Mouse (Mus musculus) hematopoietic stem cell, adult 5-6 weeks (primary cell): Measurements from ENCODE around the gene Hist1h1d. TPM values are rescaled to one million over a fixed set of nuclear protein-coding genes. Genes with fewer than 3 reads are reported as not detected.

Source experiments
- ATAC-seq, 2 experiments: fragments of 125-278 bp in 1 of 2; replicated peaks in 1 of 2; 2 replicates each; pipeline ENCODE4 v1.8.0; 2016 to 2017; ENCODE audit warnings: inconsistent platforms in 2 of 2, mild to moderate bottlenecking in 2 of 2, moderate number of reproducible peaks in 2 of 2, low read depth in 1 of 2, moderate TSS enrichment in 1 of 2; ENCODE audit not compliant: low FRiP score in 2 of 2, poor library complexity in 2 of 2, severe bottlenecking in 2 of 2, insufficient read depth in 1 of 2, low TSS enrichment in 1 of 2
- total RNA-seq: library from RNA; stranded (forward); fragments of 172-1452, 232-1000 nt; gene quantifications from 2 replicates; pipeline ENCODE4 v1.2.3, GENCODE M21; 2017

The Hist1h1d gene
- 39.0 and 69.9 TPM in 2 replicates for total RNA-seq

- no peak for ATAC-seq
Observed at GRCm38 (mm10) chr13:23552962-23553361, at the start of gene Hist1h1d. TSS of gene Hist1h1d (plus strand) at chr13:23553262.

GRCm38 (mm10) chr13:23503797-23504196 is 49.3 kb upstream of the Hist1h1d start:
- ATAC-seq, result peak in 1 of 2 experiments; percentile 33; a peak in 1 of 4 replicates

GRCm38 (mm10) chr13:23505662-23506345 is 47.3 kb upstream of the Hist1h1d start:
- ATAC-seq, result no peak

DNA sequence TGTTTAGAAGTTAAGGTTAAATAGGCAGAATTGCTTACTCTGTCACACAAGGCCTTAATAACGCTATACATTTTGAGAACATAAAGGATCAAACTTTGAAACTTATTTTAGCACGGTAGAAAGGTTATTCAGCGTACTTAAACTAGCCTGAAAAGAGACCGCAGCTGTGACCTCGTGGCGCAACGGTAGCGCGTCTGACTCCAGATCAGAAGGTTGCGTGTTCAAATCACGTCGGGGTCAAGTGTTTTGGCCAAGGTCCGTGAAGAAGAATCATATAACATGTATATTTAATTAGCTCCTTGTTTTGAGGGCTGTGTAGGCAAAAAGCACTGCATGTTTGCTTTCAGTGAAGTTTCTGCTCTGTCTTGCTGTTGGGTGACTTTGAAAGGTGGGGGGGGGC is 46.7 kb upstream of the Hist1h1d start:
- peak in 1 of 2 experiments; percentile 21; a peak in 1 of 4 replicates for ATAC-seq

DNA sequence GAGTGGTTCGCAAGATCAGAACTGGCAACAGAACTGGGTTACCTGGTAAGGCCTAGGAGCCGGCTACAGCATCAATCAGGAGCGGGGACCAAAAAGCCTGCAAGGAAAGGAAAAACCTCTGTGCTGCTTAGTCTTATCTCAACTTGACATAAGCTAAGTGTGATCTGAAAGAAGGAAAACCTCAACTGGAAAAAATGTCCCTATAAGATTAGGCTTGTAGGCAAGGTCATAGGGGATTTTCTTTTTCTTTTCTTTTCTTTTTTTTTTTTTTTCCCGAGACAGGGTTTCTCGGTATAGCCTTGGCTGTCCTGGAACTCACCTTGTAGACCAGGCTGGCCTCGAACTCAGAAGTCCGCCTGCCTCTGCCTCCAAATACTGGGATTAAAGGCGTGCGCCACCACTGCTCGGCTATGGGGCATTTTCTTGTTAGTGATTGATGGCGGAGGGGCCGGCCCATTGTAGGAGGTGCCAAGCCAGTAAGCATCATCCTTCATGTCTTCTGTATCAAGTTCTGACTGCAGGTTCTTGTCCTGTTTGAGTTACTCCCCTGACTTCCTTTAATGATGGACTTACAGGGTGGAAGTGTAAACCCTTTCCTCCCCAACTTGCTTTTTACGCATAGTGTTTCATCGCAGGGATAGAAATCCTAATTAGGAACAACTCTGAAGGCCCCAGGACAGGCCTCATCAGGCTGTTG is 46.1 kb upstream of the Hist1h1d start:
- ATAC-seq, result no peak

GRCm38 (mm10) chr13:23510127-23510526 is 42.9 kb upstream of the Hist1h1d start:
- no peak for ATAC-seq

GRCm38 (mm10) chr13:23513517-23513916 is 39.5 kb upstream of the Hist1h1d start:
- ATAC-seq, result no peak

- ATAC-seq, result no peak
Observed at GRCm38 (mm10) chr13:23515281-23515680, 37.8 kb upstream of the Hist1h1d start.

- no peak for ATAC-seq
Observed at GRCm38 (mm10) chr13:23515826-23516620, 37.0 kb upstream of the Hist1h1d start.

- ATAC-seq, result peak; percentile 37 to 50; a peak in 2 of 4 replicates
Observed at GRCm38 (mm10) chr13:23516822-23517602, 36.0 kb upstream of the Hist1h1d start.

GRCm38 (mm10) chr13:23517603-23518294 is 35.3 kb upstream of the Hist1h1d start:
- ATAC-seq, result peak; percentile 39 to 54

GRCm38 (mm10) chr13:23518295-23518603 is 34.8 kb upstream of the Hist1h1d start:
- no peak for ATAC-seq

DNA sequence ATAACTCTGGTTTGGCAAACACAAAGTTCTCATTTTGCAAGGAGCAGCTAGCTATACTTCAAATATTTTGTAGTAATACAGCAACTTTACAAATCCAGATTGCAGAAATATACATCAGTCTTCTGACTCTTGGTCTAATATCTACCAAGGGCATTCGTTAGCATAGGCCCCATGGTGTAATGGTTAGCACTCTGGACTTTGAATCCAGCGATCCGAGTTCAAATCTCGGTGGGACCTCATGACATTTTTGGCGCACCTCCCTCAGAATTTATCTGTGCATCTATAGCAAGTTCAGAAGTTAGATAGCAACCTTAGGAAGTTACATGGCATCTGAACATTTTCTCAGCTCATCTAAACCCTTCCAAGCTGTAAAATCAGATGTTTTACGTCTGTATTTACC is 34.2 kb upstream of the Hist1h1d start:
- peak; percentile 17 to 26; a peak in 1 of 4 replicates for ATAC-seq

GRCm38 (mm10) chr13:23519416-23519815 is 33.6 kb upstream of the Hist1h1d start:
- ATAC-seq, result peak in 1 of 2 experiments; percentile 11; a peak in 2 of 4 replicates

DNA sequence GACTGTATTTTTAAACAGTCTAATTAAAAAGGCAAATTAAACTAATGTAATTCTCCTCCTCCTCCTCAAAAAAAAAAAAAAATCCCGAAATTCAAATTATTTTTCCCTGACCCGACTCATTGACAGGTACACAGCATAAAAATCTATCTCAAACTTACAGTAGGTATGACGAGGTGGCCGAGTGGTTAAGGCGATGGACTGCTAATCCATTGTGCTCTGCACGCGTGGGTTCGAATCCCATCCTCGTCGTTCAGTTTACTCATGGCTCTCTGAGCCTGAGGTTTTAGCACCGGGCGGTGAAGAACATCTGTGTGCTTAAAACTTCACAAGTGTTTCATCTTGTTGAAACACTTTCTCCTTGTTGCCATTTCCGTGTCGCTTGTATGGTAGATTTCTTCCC is 31.4 kb upstream of the Hist1h1d start:
- peak; percentile 12 to 35; a peak in 1 of 4 replicates for ATAC-seq

DNA sequence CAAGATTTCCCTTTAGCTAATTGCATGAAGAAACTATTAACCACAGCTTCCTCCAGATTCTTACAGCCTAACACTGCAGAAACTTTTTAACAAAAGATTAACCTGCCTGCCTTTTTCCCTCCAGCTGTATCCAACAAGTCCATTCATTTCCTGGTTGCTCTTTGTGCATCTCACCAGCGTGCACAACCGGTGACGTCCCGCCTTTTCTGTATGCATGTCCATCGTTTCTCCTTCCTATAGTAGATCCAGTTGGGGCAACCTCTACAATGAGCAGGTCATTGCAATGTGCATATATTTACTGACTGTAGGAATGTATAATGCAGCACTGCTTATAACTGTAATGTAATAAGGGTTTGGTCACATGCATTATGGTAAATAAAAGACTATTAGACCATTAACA is 29.1 kb upstream of the Hist1h1d start:
- no peak for ATAC-seq

GRCm38 (mm10) chr13:23524654-23525053 is 28.4 kb upstream of the Hist1h1d start:
- ATAC-seq, result peak; percentile 55 to 57
